Mouse (Mus musculus) erythroblast, embryonic 14.5 days (primary cell): ENCODE results near the gene Cebpa.

ENCODE experiments used
- GATA1 ChIP-seq: IDR thresholded peaks from 2 replicates; pipeline ENCODE4 v1.6.1; 2012; ENCODE audit warnings: low read length, inconsistent platforms, mixed read lengths
- TAL1 ChIP-seq: IDR thresholded peaks from 3 replicates; pipeline ENCODE4 v1.6.1; 2012; ENCODE audit warnings: low read length, inconsistent platforms, mixed read lengths

- no peak for TF ChIP-seq TAL1
- no peak for TF ChIP-seq GATA1
Observed at GRCm38 (mm10) chr7:35166988-35167387, 47.9 kb downstream of the Cebpa start.
